Mouse (Mus musculus) forebrain, embryonic 11.5 days (tissue): ENCODE measurements around the gene Gorab. TPM values are rescaled to one million over a fixed set of nuclear protein-coding genes. Genes with fewer than 3 reads are reported as not detected.

Experiments
- ATAC-seq: fragments of 200-750 bp; cut with Nextera tagmentation; replicated peaks from 2 replicates; pipeline ENCODE4 v1.8.0; 2017; ENCODE audit warnings: moderate TSS enrichment; ENCODE audit not compliant: low FRiP score
- DNase-seq: peaks from one replicate; pipeline ENCODE4 v3.0.0-alpha.2; 2017; ENCODE audit warnings: low spot score
- H3K27ac ChIP-seq: fragments of 300-500 bp; sonication (generic); 2 replicates; pipeline ENCODE4 v1.5.1; 2014; ENCODE audit warnings: low read depth, low read length
- H3K27me3 ChIP-seq: fragments of 300-500 bp; sonication (generic); 2 replicates; pipeline ENCODE4 v1.6.1; 2014; ENCODE audit warnings: mild to moderate bottlenecking, low read length, mixed read lengths; ENCODE audit not compliant: control insufficient read depth, insufficient read depth
- H3K36me3 ChIP-seq: fragments of 300-500 bp; sonication (generic); 2 replicates; pipeline ENCODE4 v1.6.1; 2014; ENCODE audit warnings: mild to moderate bottlenecking, low read length, moderate library complexity, mixed read lengths; ENCODE audit not compliant: control insufficient read depth, insufficient read depth
- H3K4me1 ChIP-seq: fragments of 300-500 bp; sonication (generic); replicated peaks from 2 replicates; pipeline ENCODE4 v1.6.1; 2014; ENCODE audit warnings: low read length, mixed read lengths; ENCODE audit not compliant: control insufficient read depth, insufficient read depth
- H3K4me2 ChIP-seq: fragments of 300-500 bp; sonication (generic); 2 replicates; pipeline ENCODE4 v1.6.1; 2014; ENCODE audit warnings: low read depth, mild to moderate bottlenecking, low read length, moderate library complexity, mixed read lengths; ENCODE audit not compliant: severe bottlenecking
- H3K4me3 ChIP-seq: fragments of 300-500 bp; sonication (generic); 2 replicates; pipeline ENCODE4 v1.5.1; 2014; ENCODE audit warnings: low read depth, low read length
- H3K9ac ChIP-seq: fragments of 300-500 bp; sonication (generic); 2 replicates; pipeline ENCODE4 v1.6.1; 2014; ENCODE audit warnings: low read length
- H3K9me3 ChIP-seq: fragments of 300-500 bp; sonication (generic); 2 replicates; pipeline ENCODE4 v1.6.1; 2016; ENCODE audit warnings: low read length, mixed read lengths; ENCODE audit not compliant: control insufficient read depth
- WGBS: fragments of 180-500 bp; shearing (Covaris S2); extraction: QIAGEN DNeasy Blood & Tissue Kit; methylation state at CpG from one replicate; pipeline ENCODE4 v1.1.7; 2014; 5-methylcytosine and 5-hydroxymethylcytosine counted together
- polyA plus RNA-seq: library from polyadenylated mRNA; unstranded; fragments of >200 nt; fragmentation: Nextera tagmentation; extraction: Ambion mirVana; gene quantifications from 2 replicates; pipeline ENCODE4 v1.2.1, GENCODE M21; 2014

Gorab gene
- polyA plus RNA-seq, 1 experiment from 2014 or later: 31.5 TPM

DNA sequence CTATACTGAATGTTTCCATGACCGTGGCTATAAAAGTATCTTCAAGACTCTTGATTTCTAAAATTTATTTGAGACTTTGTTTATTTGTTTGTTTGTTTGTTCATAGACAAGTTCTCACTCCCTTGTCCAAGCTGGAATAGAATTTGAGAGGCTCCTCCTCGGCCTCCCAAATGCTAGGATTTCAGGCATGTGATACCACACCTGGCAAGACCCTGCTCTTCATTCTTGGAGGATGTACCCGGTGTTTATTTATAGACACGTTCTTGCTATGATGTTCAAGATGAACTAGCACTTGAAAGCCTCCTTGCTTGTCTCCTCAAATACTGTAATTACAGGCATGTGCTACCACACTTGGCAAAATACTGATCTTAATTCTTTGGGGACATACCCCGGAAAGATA lies 57.9 kb downstream of the Gorab start:
- 87% methylated on average over 5 of the region's 5 CpGs for WGBS
- no peak for ATAC-seq

GRCm38 (mm10) chr1:163344931-163345330 lies 58.5 kb downstream of the Gorab start:
- no peaks in the 10 kb centered on the region for H3K4me1 ChIP-seq
- DNase-seq (no peak), ATAC-seq (0 out of 2 replicates have a peak, but pooled peaks have one; percentile 33)
- no peaks in the 10 kb centered on the region for H3K27me3 ChIP-seq
- H3K4me3 ChIP-seq: no peak overlapping the region
- no peaks in the 10 kb centered on the region for H3K9me3 ChIP-seq
- WGBS: 0% methylated on average over 1 of the region's 1 CpGs
- no peak overlapping the region for H3K4me2 ChIP-seq
- no peaks in the 10 kb centered on the region for H3K36me3 ChIP-seq
- H3K9ac ChIP-seq: no peak overlapping the region
- no peak overlapping the region for H3K27ac ChIP-seq

More for the DNA sequence above, 57.9 kb downstream of the Gorab start:
- H3K4me2 ChIP-seq: no peak overlapping the region
- no peak for DNase-seq
- no peak overlapping the region for H3K4me3 ChIP-seq
- no peaks in the 10 kb centered on the region for H3K9me3 ChIP-seq
- H3K27me3 ChIP-seq: no peaks in the 10 kb centered on the region
- no peaks in the 10 kb centered on the region for H3K36me3 ChIP-seq
- no peak overlapping the region for H3K27ac ChIP-seq
- H3K9ac ChIP-seq: no peak overlapping the region
- no peaks in the 10 kb centered on the region for H3K4me1 ChIP-seq

- Histone ChIP-seq H3K4me1 (no peaks in the 10 kb centered on the region), H3K27ac (no peak overlapping the region), H3K4me2 (no peak overlapping the region), H3K4me3 (no peak overlapping the region), H3K27me3 (no peaks in the 10 kb centered on the region), H3K9me3 (no peaks in the 10 kb centered on the region), H3K36me3 (no peaks in the 10 kb centered on the region), H3K9ac (no peak overlapping the region)
- DNase-seq: no peak
- no peak for ATAC-seq
- WGBS: 87% methylated on average over 3 of the region's 3 CpGs
Measured at GRCm38 (mm10) chr1:163339219-163339561, 64.3 kb downstream of the Gorab start.

- no peak for ATAC-seq
- no peak overlapping the region for H3K9ac ChIP-seq
- H3K4me1 ChIP-seq: no peaks in the 10 kb centered on the region
- no peak overlapping the region for H3K27ac ChIP-seq
- H3K4me3 ChIP-seq: no peak overlapping the region
- no peak for DNase-seq
- 73% methylated on average over 7 of the region's 7 CpGs for WGBS
- no peaks in the 10 kb centered on the region for H3K9me3 ChIP-seq
- no peaks in the 10 kb centered on the region for H3K27me3 ChIP-seq
- H3K36me3 ChIP-seq: no peaks in the 10 kb centered on the region
- H3K4me2 ChIP-seq: no peak overlapping the region
Measured at GRCm38 (mm10) chr1:163338525-163339218, 64.8 kb downstream of the Gorab start.

GRCm38 (mm10) chr1:163337821-163338220 lies 65.6 kb downstream of the Gorab start:
- ATAC-seq: no peak
- H3K9ac ChIP-seq: no peak overlapping the region
- DNase-seq: no peak
- H3K27ac ChIP-seq: no peak overlapping the region
- no peaks in the 10 kb centered on the region for H3K36me3 ChIP-seq
- no peak overlapping the region for H3K4me2 ChIP-seq
- no peaks in the 10 kb centered on the region for H3K27me3 ChIP-seq
- no peaks in the 10 kb centered on the region for H3K9me3 ChIP-seq
- no peak overlapping the region for H3K4me3 ChIP-seq
- WGBS: 87% methylated on average over 2 of the region's 2 CpGs
- H3K4me1 ChIP-seq: no peaks in the 10 kb centered on the region

Other genes starting within 250 kb of the Gorab start
- gene Prrx1, start 90.0 kb downstream of the Gorab start, polyA plus RNA-seq: 28.5 and 29.0 TPM in 2 replicates